Mouse (Mus musculus) MEL (cell line): Measurements from ENCODE around the gene Tbr1. TPM values are rescaled to one million over a fixed set of nuclear protein-coding genes. Genes with fewer than 3 reads are reported as not detected.

Source experiments
- DNase-seq: peaks from one replicate; pipeline ENCODE4 v3.0.0; 2011; ENCODE audit warnings: low read depth, low spot score
- H3K27ac ChIP-seq: 2 replicates; pipeline ENCODE4 v1.5.1; 2012; ENCODE audit warnings: low read depth, mild to moderate bottlenecking, control low read depth, low read length, moderate library complexity; ENCODE audit not compliant: control insufficient read depth
- H3K27me3 ChIP-seq, 2 experiments: fragments of 150-350 bp in 1 of 2; sonication (generic) in 1 of 2; 2 replicates each; pipeline ENCODE4 v1.6.1; 2012; ENCODE audit warnings: low read length in 2 of 2, mild to moderate bottlenecking in 2 of 2, improper control_type of control experiment in 1 of 2, moderate library complexity in 1 of 2; ENCODE audit not compliant: insufficient read depth in 2 of 2, control insufficient read depth in 1 of 2
- H3K36me3 ChIP-seq, 2 experiments: 2 replicates each; pipeline ENCODE4 v1.6.1; 2012 to 2014; ENCODE audit warnings: low read length in 2 of 2, improper control_type of control experiment in 1 of 2, inconsistent platforms in 1 of 2, mild to moderate bottlenecking in 1 of 2; ENCODE audit not compliant: insufficient read depth in 2 of 2, control insufficient read depth in 1 of 2
- H3K4me1 ChIP-seq, 2 experiments: fragments of 150-350 bp in 1 of 2; sonication (generic) in 1 of 2; 2 replicates each; pipeline ENCODE4 v1.6.1; 2012; ENCODE audit warnings: low read length in 2 of 2, improper control_type of control experiment in 1 of 2, mild to moderate bottlenecking in 1 of 2; ENCODE audit not compliant: insufficient read depth in 2 of 2, control insufficient read depth in 1 of 2
- H3K4me3 ChIP-seq, 2 experiments: fragments of 150-350 bp in 1 of 2; sonication (generic) in 1 of 2; 2 replicates each; pipeline ENCODE4 v1.5.1; 2012; ENCODE audit warnings: low read depth in 2 of 2, low read length in 2 of 2, mild to moderate bottlenecking in 2 of 2, moderate library complexity in 2 of 2, control low read depth in 1 of 2, improper control_type of control experiment in 1 of 2; ENCODE audit not compliant: control insufficient read depth in 1 of 2, insufficient read depth in 1 of 2
- H3K79me2 ChIP-seq: 2 replicates; pipeline ENCODE4 v1.6.1; 2012; ENCODE audit warnings: mild to moderate bottlenecking, low read length, moderate library complexity; ENCODE audit not compliant: control insufficient read depth, poor library complexity, insufficient read depth
- H3K9ac ChIP-seq: 2 replicates; pipeline ENCODE4 v1.6.1; 2012; ENCODE audit warnings: low read depth, mild to moderate bottlenecking, control low read depth, low read length, moderate library complexity; ENCODE audit not compliant: control insufficient read depth, poor library complexity, severe bottlenecking
- H3K9me3 ChIP-seq: fragments of 150-350 bp; sonication (generic); replicated peaks from 2 replicates; pipeline ENCODE4 v1.6.1; 2012; ENCODE audit warnings: mild to moderate bottlenecking, low read length, improper control_type of control experiment, moderate library complexity; ENCODE audit not compliant: insufficient read depth
- BHLHE40 ChIP-seq: IDR thresholded peaks from 2 replicates; pipeline ENCODE4 v1.6.1; 2012; ENCODE audit warnings: low read depth, mild to moderate bottlenecking, inconsistent platforms, low read length, improper control_type of control experiment, borderline replicate concordance
- CHD1 ChIP-seq: IDR thresholded peaks from 2 replicates; pipeline ENCODE4 v1.6.1; 2012; ENCODE audit warnings: low read depth, mild to moderate bottlenecking, inconsistent platforms, low read length, improper control_type of control experiment
- CHD2 ChIP-seq: IDR thresholded peaks from 2 replicates; pipeline ENCODE4 v1.6.1; 2011; ENCODE audit warnings: low read length, improper control_type of control experiment
- CTCF ChIP-seq, 3 experiments: IDR thresholded peaks in 2 of 3; conservative IDR thresholded peaks in 1 of 3; 2 replicates each; pipeline ENCODE4 v1.5.1; 2011 to 2012; ENCODE audit warnings: low read length in 3 of 3, low read depth in 2 of 3, mild to moderate bottlenecking in 2 of 3, improper control_type of control experiment in 1 of 3, inconsistent platforms in 1 of 3, mixed read lengths in 1 of 3, moderate library complexity in 1 of 3; ENCODE audit not compliant: control insufficient read depth in 1 of 3, insufficient read depth in 1 of 3, poor library complexity in 1 of 3, severe bottlenecking in 1 of 3
- E2F4 ChIP-seq: IDR thresholded peaks from 2 replicates; pipeline ENCODE4 v1.6.1; 2011; ENCODE audit warnings: low read depth, low read length, improper control_type of control experiment, borderline replicate concordance
- ELF1 ChIP-seq: IDR thresholded peaks from 2 replicates; pipeline ENCODE4 v1.6.1; 2014; ENCODE audit warnings: low read depth, mild to moderate bottlenecking, inconsistent platforms, low read length, improper control_type of control experiment, moderate library complexity
- ETS1 ChIP-seq: IDR thresholded peaks from 2 replicates; pipeline ENCODE4 v1.6.1; 2012; ENCODE audit warnings: low read depth, mild to moderate bottlenecking, inconsistent platforms, low read length, improper control_type of control experiment, moderate library complexity
- GABPA ChIP-seq: IDR thresholded peaks from 2 replicates; pipeline ENCODE4 v1.6.1; 2012; ENCODE audit warnings: low read depth, mild to moderate bottlenecking, inconsistent platforms, low read length, improper control_type of control experiment, moderate library complexity
- GATA1 ChIP-seq: IDR thresholded peaks from 2 replicates; pipeline ENCODE4 v1.6.1; 2011; ENCODE audit warnings: low read depth, low read length, improper control_type of control experiment
- HCFC1 ChIP-seq: IDR thresholded peaks from 2 replicates; pipeline ENCODE4 v1.6.1; 2012; ENCODE audit warnings: low read depth, mild to moderate bottlenecking, inconsistent platforms, low read length, improper control_type of control experiment, moderate library complexity
- JUND ChIP-seq: IDR thresholded peaks from 2 replicates; pipeline ENCODE4 v1.6.1; 2011; ENCODE audit warnings: low read depth, mild to moderate bottlenecking, improper control_type of control experiment, low read length
- MAFK ChIP-seq: IDR thresholded peaks from 2 replicates; pipeline ENCODE4 v1.6.1; 2011; ENCODE audit warnings: low read depth, mild to moderate bottlenecking, low read length, improper control_type of control experiment, borderline replicate concordance
- MAZ ChIP-seq: IDR thresholded peaks from 2 replicates; pipeline ENCODE4 v1.6.1; 2012; ENCODE audit warnings: low read depth, mild to moderate bottlenecking, inconsistent platforms, low read length, improper control_type of control experiment
- MYB ChIP-seq: IDR thresholded peaks from 2 replicates; pipeline ENCODE4 v1.6.1; 2011; ENCODE audit warnings: mild to moderate bottlenecking, low read depth, low read length, improper control_type of control experiment
- NRF1 ChIP-seq: IDR thresholded peaks from 2 replicates; pipeline ENCODE4 v1.6.1; 2014; ENCODE audit warnings: low read depth, mild to moderate bottlenecking, inconsistent platforms, low read length, improper control_type of control experiment, moderate library complexity; ENCODE audit not compliant: poor library complexity, insufficient read depth, severe bottlenecking
- POLR2AphosphoS5 ChIP-seq: IDR thresholded peaks from 2 replicates; pipeline ENCODE4 v1.6.1; 2012; ENCODE audit warnings: low read depth, borderline replicate concordance, mild to moderate bottlenecking, inconsistent platforms, low read length, moderate library complexity, mixed read lengths
- SMC3 ChIP-seq: IDR thresholded peaks from 2 replicates; pipeline ENCODE4 v1.6.1; 2011; ENCODE audit warnings: low read depth, low read length, improper control_type of control experiment
- TBP ChIP-seq: IDR thresholded peaks from 2 replicates; pipeline ENCODE4 v1.8.0; 2011; ENCODE audit warnings: low read depth, low read length, improper control_type of control experiment
- TCF12 ChIP-seq: IDR thresholded peaks from 2 replicates; pipeline ENCODE4 v1.6.1; 2014; ENCODE audit warnings: low read depth, mild to moderate bottlenecking, inconsistent platforms, low read length, improper control_type of control experiment, moderate library complexity
- UBTF ChIP-seq: IDR thresholded peaks from 2 replicates; pipeline ENCODE4 v1.6.1; 2012; ENCODE audit warnings: low read depth, mild to moderate bottlenecking, inconsistent platforms, low read length, improper control_type of control experiment, moderate library complexity, borderline replicate concordance; ENCODE audit not compliant: insufficient read depth
- ZMIZ1 ChIP-seq: IDR thresholded peaks from 2 replicates; pipeline ENCODE4 v1.6.1; 2012; ENCODE audit warnings: low read depth, mild to moderate bottlenecking, inconsistent platforms, low read length, improper control_type of control experiment, moderate library complexity
- polyA plus RNA-seq, 2 experiments: library from polyadenylated mRNA; stranded (reverse) in 1 of 2; unstranded in 1 of 2; fragments of >175 nt in 1 of 2; fragments of >200 nt in 1 of 2; gene quantifications; 2 replicates each; pipeline versions ENCODE4 v1.2.1 to v1.2.4; 2012; ENCODE audit warnings: low replicate concordance in 2 of 2, low read depth in 1 of 2; ENCODE audit not compliant: insufficient read length in 2 of 2, insufficient read depth in 1 of 2, missing spikeins in 1 of 2
- total RNA-seq: library from RNA; depleted of rRNA; stranded (reverse); fragments of 300-350 nt; gene quantifications from 2 replicates; pipeline ENCODE4 v1.2.3, GENCODE M21; 2012

Tbr1 gene
- total and polyA plus RNA-seq, 3 experiments: 0.11 TPM; not detected in 2

GRCm38 (mm10) chr2:61811507-61812421 lies 9.0 kb downstream of the Tbr1 start:
- no peaks in the 10 kb centered on the region for H3K79me2 ChIP-seq
- no peak overlapping the region for H3K9ac ChIP-seq

GRCm38 (mm10) chr2:61812536-61812935 lies 9.8 kb downstream of the Tbr1 start:
- DNase-seq: no peak
- H3K4me1 ChIP-seq: peaks cover 4 to 5% of the 10 kb centered on the region in 2 experiments; a peak in 3 of 4 replicates
- H3K79me2 ChIP-seq: no peaks in the 10 kb centered on the region
- no peaks in the 10 kb centered on the region for H3K9me3 ChIP-seq
- no peak overlapping the region for H3K9ac ChIP-seq
- H3K4me3 ChIP-seq: no peak overlapping the region
- 0 out of 4 replicates have a peak, but pooled peaks cover 0 to 3% of the 10 kb centered on the region in 2 experiments for H3K36me3 ChIP-seq
- H3K27ac ChIP-seq: no peak overlapping the region
- no peak for TF ChIP-seq ETS1
- TF ChIP-seq ELF1: no peak
- no peaks in the 10 kb centered on the region for H3K27me3 ChIP-seq

More at GRCm38 (mm10) chr2:61811507-61812421, 9.0 kb downstream of the Tbr1 start:
- H3K9me3 ChIP-seq: no peaks in the 10 kb centered on the region
- 0 out of 4 replicates have a peak, but pooled peaks cover 0 to 3% of the 10 kb centered on the region in 2 experiments for H3K36me3 ChIP-seq
- TF ChIP-seq CHD2 (no peak), MAZ (no peak), HCFC1 (no peak), CTCF (IDR thresholded peaks at IDR 0.05 in 2 of 3, conservative IDR thresholded peaks at IDR 0.05 in 1 of 3; ENCODE audit: control insufficient read depth in 1 of 3, insufficient read depth in 1 of 3, low read depth in 2 of 3, low read length in 3 of 3, poor library complexity in 1 of 3, severe bottlenecking in 1 of 3) (no peak), GATA1 (no peak), POLR2AphosphoS5 (no peak), MYB (no peak), BHLHE40 (no peak), SMC3 (no peak), JUND (no peak), TBP (no peak), ZMIZ1 (no peak), GABPA (no peak), MAFK (no peak), UBTF (no peak), CHD1 (no peak), NRF1 (no peak), TCF12 (no peak), E2F4 (no peak)
- H3K4me3 ChIP-seq: no peak overlapping the region
- H3K27me3 ChIP-seq: no peaks in the 10 kb centered on the region
- DNase-seq: no peak
- H3K27ac ChIP-seq: no peak overlapping the region
- H3K4me1 ChIP-seq: peaks cover 4 to 5% of the 10 kb centered on the region in 2 experiments; a peak in 3 of 4 replicates
